Mouse (Mus musculus) liver, adult (tissue): Measurements from ENCODE around the gene Hsf2.

Experiments used
- GATA4 ChIP-seq: IDR thresholded peaks from 2 replicates; pipeline ENCODE4 v1.6.1; 2014; ENCODE audit warnings: mild to moderate bottlenecking, low read length; ENCODE audit not compliant: insufficient replicate concordance

Gene Hsf2

GRCm38 (mm10) chr10:57499414-57500156 lies 13.4 kb downstream of the Hsf2 start:
- TF ChIP-seq GATA4 = no peak

- no peak for TF ChIP-seq GATA4
Observed at GRCm38 (mm10) chr10:57514616-57515015, 28.4 kb downstream of the Hsf2 start.

- TF ChIP-seq GATA4 = no peak
Observed at GRCm38 (mm10) chr10:57515278-57515677, 29.1 kb downstream of the Hsf2 start.

- no peak for TF ChIP-seq GATA4
Observed at GRCm38 (mm10) chr10:57526469-57526868, 40.3 kb downstream of the Hsf2 start.

GRCm38 (mm10) chr10:57531076-57531475 lies 44.9 kb downstream of the Hsf2 start:
- no peak for TF ChIP-seq GATA4

- TF ChIP-seq GATA4 = no peak
Observed at GRCm38 (mm10) chr10:57531616-57532217, 45.5 kb downstream of the Hsf2 start.

- TF ChIP-seq GATA4 = peak; percentile 16; the same call in 1 of the 2 replicates
Observed at GRCm38 (mm10) chr10:57532218-57533101, 46.3 kb downstream of the Hsf2 start, which contains the start of gene Serinc1. Gene Serinc1 (minus strand): TSS chr10:57532530.

GRCm38 (mm10) chr10:57549631-57550030 lies 63.4 kb downstream of the Hsf2 start:
- no peak for TF ChIP-seq GATA4

GRCm38 (mm10) chr10:57553719-57554118 lies 67.5 kb downstream of the Hsf2 start:
- TF ChIP-seq GATA4 = no peak

GRCm38 (mm10) chr10:57557597-57557996 lies 71.4 kb downstream of the Hsf2 start:
- TF ChIP-seq GATA4 = no peak
